Mouse (Mus musculus): ENCODE data around the gene Socs4. TPM values are rescaled to one million over a fixed set of nuclear protein-coding genes. Genes with fewer than 3 reads are reported as not detected.

Socs4 gene
- 0.29 and 0.44 TPM in 2 replicates for polyA plus RNA-seq (2012; rRNA removed)

DNA sequence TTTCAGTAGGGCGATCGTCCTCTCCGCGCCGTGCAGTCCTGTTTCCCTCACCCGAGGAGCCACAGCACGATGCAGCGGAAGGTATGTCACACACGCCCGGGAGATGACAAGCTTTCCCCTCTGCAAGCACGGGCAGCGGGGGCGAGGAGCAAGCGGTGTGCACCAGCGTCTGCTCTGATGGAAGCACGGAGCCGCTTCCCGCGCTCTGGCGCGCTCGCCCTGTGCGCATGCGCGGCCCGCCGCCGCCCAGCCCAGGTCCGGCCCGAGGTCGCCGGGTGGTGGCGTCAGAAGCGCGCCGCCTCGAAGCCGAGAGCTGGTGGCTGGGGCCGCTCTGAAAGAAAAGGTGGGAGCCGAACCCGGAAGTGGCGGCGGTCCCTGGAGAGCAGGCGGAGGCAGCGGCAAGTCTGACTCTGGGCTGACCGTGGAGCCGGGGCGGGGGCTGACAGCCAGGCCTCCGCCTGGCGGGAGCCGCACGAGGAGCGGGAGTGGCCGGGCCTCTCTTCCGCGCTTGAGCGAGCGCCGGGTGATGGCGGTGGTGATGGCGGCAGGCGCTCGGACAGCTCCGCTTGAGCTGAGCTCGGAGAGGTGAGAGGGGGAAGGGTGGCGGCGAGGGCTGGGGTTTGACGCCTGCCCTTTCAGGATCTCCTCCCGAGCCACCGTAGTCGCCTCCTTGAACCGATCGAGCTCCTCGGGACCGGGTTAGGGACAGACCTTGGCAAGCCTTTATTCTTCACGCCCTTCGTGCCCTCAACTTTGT, at the start of gene Socs4, which contains the start of gene Wdhd1:
Socs4 (plus strand) TSS at position 295 of the 757 bp plus-strand sequence.
Wdhd1 (minus strand) TSS at position 221 of the 757 bp plus-strand sequence.

DNA sequence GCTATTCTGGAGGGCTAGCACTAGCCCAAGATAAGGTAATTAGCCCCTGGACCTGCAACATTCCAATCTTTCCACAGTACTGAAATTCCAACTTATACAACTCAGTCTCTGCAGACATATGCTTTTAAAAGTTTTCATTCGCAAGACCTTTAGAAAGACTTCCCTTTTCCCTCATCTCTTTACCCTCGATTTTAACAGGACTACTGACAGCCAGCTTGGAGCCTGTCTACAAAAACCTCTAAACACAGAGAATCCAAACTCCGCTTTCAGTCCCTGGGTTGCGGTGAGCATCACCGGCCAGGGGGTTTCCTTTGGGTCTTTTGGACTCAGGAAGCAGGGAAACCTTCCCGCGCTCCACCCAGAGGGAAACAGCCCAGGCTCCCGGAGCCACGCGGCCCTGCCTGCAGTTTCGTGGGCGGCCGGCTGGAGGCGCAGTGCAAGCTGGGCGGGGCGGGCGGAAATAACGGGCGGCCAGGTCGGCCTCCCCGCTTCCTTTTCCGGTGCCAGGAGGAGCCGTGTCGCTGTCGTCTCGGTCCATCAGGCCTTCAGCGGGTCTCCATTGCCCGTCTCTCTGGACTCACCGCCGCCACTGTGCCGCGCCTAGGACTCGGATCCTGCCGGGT, 21.2 kb downstream of the Socs4 start, which contains the start of gene Mapk1ip1l:
Mapk1ip1l (plus strand) TSS at position 482 of the 623 bp plus-strand sequence.

Other genes starting within 250 kb of the Socs4 start
- 12.0 and 33.3 TPM in 2 replicates for gene Gch1, start 87.5 kb upstream of the Socs4 start, polyA plus RNA-seq (2012; rRNA removed)
- 0.20 and 0.31 TPM in 2 replicates for gene Wdhd1, start 74 bp upstream of the Socs4 start, polyA plus RNA-seq (2012; rRNA removed)
- gene Mapk1ip1l, start 21.3 kb downstream of the Socs4 start, polyA plus RNA-seq (2012; rRNA removed), result 24.5 and 41.4 TPM in 2 replicates
- 285 and 457 TPM in 2 replicates for gene Lgals3, start 90.8 kb downstream of the Socs4 start, polyA plus RNA-seq (2012; rRNA removed)
- gene Dlgap5, start 141.5 kb downstream of the Socs4 start, polyA plus RNA-seq (2012; rRNA removed), result 0.47 and 0.77 TPM in 2 replicates
- 5.1 and 8.3 TPM in 2 replicates for gene Fbxo34, start 173.5 kb downstream of the Socs4 start, polyA plus RNA-seq (2012; rRNA removed)

Data from stomach, adult 2 months (tissue).